Comparison of ENCODE assay signal across 8 mouse cellular contexts in the genomic region with DNA sequence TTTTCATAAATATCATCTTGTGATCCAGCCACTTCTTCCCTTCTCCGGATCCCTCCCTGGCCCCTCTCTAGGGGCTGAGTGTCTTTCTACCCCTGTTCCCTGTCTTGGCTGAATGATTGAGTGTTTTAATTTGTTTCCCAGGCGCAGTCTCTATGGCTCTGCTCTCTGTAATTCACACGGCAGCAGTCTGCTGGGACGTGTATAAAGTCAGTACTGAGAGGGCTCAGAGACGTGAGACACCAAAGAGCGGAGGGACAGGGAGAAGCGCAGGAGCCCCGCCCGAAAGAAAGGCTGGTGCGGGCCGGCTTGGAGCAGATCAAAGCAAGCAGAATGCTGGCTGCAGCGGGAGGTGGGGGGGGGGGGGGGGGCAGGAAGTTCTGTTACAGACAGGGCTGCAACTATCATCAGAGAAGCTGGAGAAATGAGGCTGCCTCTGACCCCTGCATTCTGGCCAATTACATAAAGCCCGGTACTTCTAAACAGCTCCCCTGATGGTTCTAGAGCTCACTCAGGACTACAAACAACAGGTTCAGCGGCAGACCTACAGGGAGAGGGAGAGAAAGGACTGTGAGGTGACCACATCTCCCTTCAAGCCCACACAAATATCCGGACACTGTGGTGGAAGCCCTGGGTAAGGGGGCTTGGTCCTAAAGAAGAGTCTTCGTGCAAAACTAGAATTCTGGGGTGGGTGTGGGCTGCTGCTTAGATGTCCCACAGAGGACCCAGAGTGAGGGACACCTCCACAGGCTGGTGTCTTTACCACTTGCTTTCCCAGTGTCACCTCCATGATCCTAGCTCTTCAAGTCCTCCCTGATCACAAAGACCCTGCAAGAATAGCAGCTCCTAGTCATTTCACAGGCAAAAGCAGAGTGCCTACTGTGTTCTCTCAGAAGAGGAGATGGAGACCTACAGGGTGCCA. TPM values are rescaled to one million over a fixed set of nuclear protein-coding genes. Genes with fewer than 3 reads are reported as not detected.
A peak's percentile ranks its signal among the peaks of the same experiment; 100 is the strongest.
DNase-seq lines count a peak whose midpoint lies in the region; ATAC-seq and TF ChIP-seq lines count a peak whose summit lies in the region.

No protein-coding gene starts in this region.

- peaks cover 48% of the 10 kb centered on the region for H3K27me3 ChIP-seq in heart, embryonic 15.5 days
- H3K27me3 ChIP-seq in midbrain, postnatal 0 days (ENCODE audit: insufficient read depth, low read length), result no peaks in the 10 kb centered on the region

- peak; percentile 57; the same call in 1 of the 2 replicates for ATAC-seq in heart, embryonic 15.5 days (replicated peaks; ENCODE audit: insufficient number of reproducible peaks, insufficient read depth, low FRiP score, low read depth)
- peak; percentile 78 for ATAC-seq in midbrain, postnatal 0 days (ENCODE audit: low FRiP score)

- no peak for TF ChIP-seq CTCF in midbrain, postnatal 0 days (IDR thresholded peaks at IDR 0.05)

- DNase-seq in adrenal gland, adult 2 months, result peak; percentile 33
- DNase-seq in adrenal gland, postnatal 4 days (ENCODE audit: low spot score in 2 of 2), result no peak
- DNase-seq in brain, adult 2 months (ENCODE audit: low read depth, low spot score), result peak; percentile 39
- peak; percentile 62 to 79 for DNase-seq in kidney, postnatal 4 days
- peak; percentile 58 for DNase-seq in midbrain, postnatal 0 days (ENCODE audit: low spot score)
- no peak for DNase-seq in left cerebral cortex, adult 11 months (ENCODE audit: low spot score)
- no peak for DNase-seq in layer of hippocampus, adult 9-11 months

- no peaks in the 10 kb centered on the region for H3K36me3 ChIP-seq in heart, embryonic 15.5 days
- H3K36me3 ChIP-seq in midbrain, postnatal 0 days (ENCODE audit: insufficient read depth, low read length), result no peaks in the 10 kb centered on the region

- no peak overlapping the region for H3K9ac ChIP-seq in heart, embryonic 15.5 days
- H3K9ac ChIP-seq in midbrain, postnatal 0 days (replicated peaks; ENCODE audit: low read length, poor library complexity, severe bottlenecking), result no peak overlapping the region

- H3K4me3 ChIP-seq in heart, embryonic 15.5 days, result peak overlapping the region; percentile 13; the same call in 1 of the 2 replicates
- no peak overlapping the region for H3K4me3 ChIP-seq in midbrain, postnatal 0 days (ENCODE audit: low read depth, low read length)

- 2% methylated on average over 16 of the region's 16 CpGs for WGBS in heart, embryonic 15.5 days
- 3% methylated on average over 16 of the region's 16 CpGs for WGBS in midbrain, postnatal 0 days

- H3K4me2 ChIP-seq in heart, embryonic 15.5 days, result peak overlapping the region; percentile 51
- H3K4me2 ChIP-seq in midbrain, postnatal 0 days (ENCODE audit: low read depth, low read length, poor library complexity, severe bottlenecking), result peak overlapping the region; percentile 22; the same call in 1 of the 2 replicates

- no peak overlapping the region for H3K27ac ChIP-seq in heart, embryonic 15.5 days
- no peak overlapping the region for H3K27ac ChIP-seq in midbrain, postnatal 0 days (ENCODE audit: low read depth, low read length)

- no peaks in the 10 kb centered on the region for H3K9me3 ChIP-seq in heart, embryonic 15.5 days (replicated peaks)
- no peaks in the 10 kb centered on the region for H3K9me3 ChIP-seq in midbrain, postnatal 0 days (ENCODE audit: low read length)

- H3K4me1 ChIP-seq in heart, embryonic 15.5 days (replicated peaks), result peaks cover 12% of the 10 kb centered on the region
- H3K4me1 ChIP-seq in midbrain, postnatal 0 days (ENCODE audit: insufficient read depth, low read length), result peaks cover 4% of the 10 kb centered on the region; the same call in 1 of the 2 replicates

RNA-seq across cellular contexts. Expression of a gene that starts 20.7 kb away (rescaled TPM):
- 10 to 100 TPM; 55.6 to 77.1 TPM for total RNA-seq in adrenal gland, adult 2 months (2021)
- 22.2 and 28.2 TPM in 2 replicates for polyA plus RNA-seq in adrenal gland, adult 2 months (2012; rRNA removed)
- total RNA-seq in adrenal gland, postnatal 4 days (2021), result 100 to 1,000 TPM; 120 to 131 TPM
- polyA plus RNA-seq in heart, embryonic 15.5 days (2015; fragmentation: Nextera tagmentation; extraction: Ambion mirVana), result 69.2 and 88.7 TPM in 2 replicates
- total RNA-seq in midbrain, postnatal 0 days (2014; rRNA removed), result 65.9 and 66.3 TPM in 2 replicates
- 43.0 and 43.2 TPM in 2 replicates for polyA plus RNA-seq in midbrain, postnatal 0 days (2015; fragmentation: Nextera tagmentation; extraction: Ambion mirVana)

Comparison
In these comparisons a context has a peak if more than half of its experiments do, and no peak if none do; other contexts are left out.
1. DNase-seq: peak in adrenal gland, adult 2 months (single experiment), brain, adult 2 months (single experiment), kidney, postnatal 4 days (2 of 2) and midbrain, postnatal 0 days (single experiment); none in adrenal gland, postnatal 4 days (0 of 2), left cerebral cortex, adult 11 months (single experiment) and layer of hippocampus, adult 9-11 months (single experiment).